Mouse (Mus musculus) embryonic stem cell, embryonic (primary cell): ENCODE measurements around the gene Eef1e1.

ENCODE experiments used
- CTCF ChIA-PET, 4 experiments: fragments of 300-600 bp in 2 of 4; fragments of 350-600 bp in 2 of 4; sonication (Branson Sonifier 250); formaldehyde crosslinking; loops; one replicate each; lab custom pipeline; 2022; ENCODE audit warnings: inconsistent platforms in 2 of 4; lab: Charles Lee
- POLR2A ChIA-PET, 4 experiments: fragments of 300-600 bp in 2 of 4; fragments of 350-600 bp in 2 of 4; sonication (Branson Sonifier 250); formaldehyde crosslinking; loops; one replicate each; lab custom pipeline; 2022; ENCODE audit warnings: antibody characterized with exemption in 4 of 4, inconsistent platforms in 1 of 4; lab: Charles Lee

Eef1e1 gene

DNA sequence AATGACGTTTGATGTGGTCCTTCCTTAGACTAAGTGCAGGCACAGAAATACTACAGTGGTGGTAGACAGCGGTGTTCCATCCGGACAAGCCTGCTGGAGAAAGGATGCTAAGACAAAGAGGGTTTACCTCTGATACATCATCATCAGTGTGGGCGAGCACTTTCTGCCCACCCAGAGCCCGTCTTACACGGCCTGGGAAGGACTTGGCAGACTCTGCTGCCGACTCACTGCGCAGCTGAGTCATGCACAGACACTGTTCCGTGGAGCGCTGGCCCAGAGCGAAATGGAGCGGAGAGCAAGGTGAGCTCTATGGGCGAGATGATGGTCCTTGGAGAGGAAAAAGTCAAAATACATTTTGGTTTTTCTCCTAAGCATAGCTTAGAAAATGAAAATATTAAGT lies 55.9 kb downstream of the Eef1e1 start:
- ChIA-PET POLR2A (interaction anchor here in 1 of 4 experiments (2.4 kb wide), 1 partner anchor 13 kb away, joined by 6 read pairs; no protein-coding TSS in a partner anchor), CTCF (interaction anchor here in 1 of 4 experiments (0.7 kb wide), 1 partner anchor 65 kb away, joined by 3 read pairs; no protein-coding TSS in a partner anchor)

- POLR2A ChIA-PET = interaction anchor here in 1 of 4 experiments (2.4 kb wide), 1 partner anchor 13 kb away, joined by 6 read pairs; no protein-coding TSS in a partner anchor
- CTCF ChIA-PET = interaction anchor here in 1 of 4 experiments (0.7 kb wide), 1 partner anchor 66 kb away, joined by 3 read pairs; no protein-coding TSS in a partner anchor
Observed at GRCm38 (mm10) chr13:38602243-38602832, 56.5 kb downstream of the Eef1e1 start.

DNA sequence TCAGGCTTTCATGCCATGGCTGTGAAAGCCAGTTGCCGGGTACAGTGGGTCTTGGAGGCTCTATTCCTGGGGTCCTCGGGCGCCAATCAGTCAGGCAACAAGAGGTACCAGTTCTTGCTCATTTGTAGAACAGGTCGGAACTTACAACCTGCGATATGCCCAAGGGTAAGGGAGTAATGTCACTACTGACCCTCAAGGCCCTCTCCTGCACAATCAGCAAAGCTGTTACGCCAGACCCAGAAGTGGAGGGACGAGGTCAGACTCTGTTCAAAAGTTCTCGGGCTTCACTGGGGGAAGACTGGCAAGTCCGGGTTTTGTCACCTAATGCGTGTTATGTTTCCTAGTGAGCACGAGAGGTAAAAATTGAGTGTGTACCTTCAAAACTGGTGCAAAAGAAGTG lies 58.0 kb downstream of the Eef1e1 start:
- CTCF ChIA-PET = interaction anchor here in 1 of 4 experiments (0.6 kb wide), 1 partner anchor 45 kb away, joined by 32 read pairs; no protein-coding TSS in a partner anchor
- POLR2A ChIA-PET = interaction anchor here in 1 of 4 experiments (2.4 kb wide), 1 partner anchor 11 kb away, joined by 6 read pairs; no protein-coding TSS in a partner anchor

- POLR2A ChIA-PET = interaction anchor here in 1 of 4 experiments (1.4 to 2.1 kb wide), 2 partner anchors 16 to 69 kb away, joined by 4 to 5 read pairs; partner anchors contain the start of gene Txndc5
- CTCF ChIA-PET = no interaction called here
Observed at GRCm38 (mm10) chr13:38597076-38597475, 61.8 kb downstream of the Eef1e1 start.

- POLR2A ChIA-PET = interaction anchor here in 1 of 4 experiments (1.4 to 2.1 kb wide), 2 partner anchors 17 to 68 kb away, joined by 4 to 5 read pairs; partner anchors contain the start of gene Txndc5
- CTCF ChIA-PET = no interaction called here
Observed at GRCm38 (mm10) chr13:38596461-38596860, 62.4 kb downstream of the Eef1e1 start.
